In the genomic region with DNA sequence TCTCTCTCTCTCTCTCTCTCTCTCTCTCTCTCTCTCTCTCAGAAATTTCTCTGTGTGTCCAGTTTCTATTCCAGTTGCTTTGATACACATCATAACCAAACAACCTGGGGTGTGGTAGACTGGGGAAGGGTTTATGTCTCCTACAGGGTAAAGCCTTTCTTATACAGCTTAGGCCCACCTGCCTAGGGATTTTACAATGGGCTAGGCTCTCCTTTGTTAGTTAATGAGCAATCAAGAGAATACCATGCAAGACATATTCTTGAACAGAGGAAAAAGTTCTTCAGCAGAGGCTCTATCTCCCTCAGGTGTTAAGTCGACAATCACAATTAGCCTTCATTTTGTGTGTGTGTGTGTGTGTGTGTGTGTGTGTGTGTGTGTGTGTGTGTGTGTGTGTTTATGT, we compare ENCODE assay signal across 17 mouse cellular contexts.
"Had no signal": no experiment of that assay in that cellular context is flagged by ENCODE, and none has a peak within 500 bp of the region (broad histone marks: within the 10 kb centered on the region; RNA-seq: fewer than 3 reads in every experiment).

No protein-coding gene starts in this region.

- H3K27ac ChIP-seq: lung, embryonic 15.5 days; macrophage; midbrain, embryonic 12.5 days; midbrain, embryonic 15.5 days; neural tube, embryonic 12.5 days; stomach, embryonic 15.5 days; stomach, postnatal 0 days had no signal

- H3K4me1 ChIP-seq: midbrain, embryonic 12.5 days; midbrain, embryonic 15.5 days; neural tube, embryonic 12.5 days; stomach, embryonic 15.5 days had no signal

- ATAC-seq: liver, postnatal 0 days; lung, postnatal 0 days; midbrain, embryonic 15.5 days had no signal

- H3K4me3 ChIP-seq: lung, embryonic 15.5 days; megakaryocyte, embryonic 14.5 days; midbrain, embryonic 12.5 days; midbrain, embryonic 15.5 days; neural tube, embryonic 12.5 days; stomach, embryonic 15.5 days had no signal

- H3K4me2 ChIP-seq: lung, embryonic 15.5 days; midbrain, embryonic 12.5 days; midbrain, embryonic 15.5 days; neural tube, embryonic 12.5 days; stomach, embryonic 15.5 days had no signal

- DNase-seq: liver, postnatal 0 days; lung, adult 2 months; lung, postnatal 14 days; lung, postnatal 36 days; right cerebral cortex, postnatal 14 days; thymus, adult 2 months; thymus, postnatal 25 days; thymus, postnatal 4 days had no signal

- H3K9ac ChIP-seq: liver, postnatal 0 days; lung, embryonic 15.5 days; midbrain, embryonic 12.5 days; midbrain, embryonic 15.5 days; neural tube, embryonic 12.5 days; stomach, embryonic 15.5 days had no signal

- H3K27me3 ChIP-seq: lung, embryonic 15.5 days; megakaryocyte, embryonic 14.5 days; midbrain, embryonic 12.5 days; midbrain, embryonic 15.5 days; neural tube, embryonic 12.5 days; stomach, embryonic 15.5 days had no signal

- H3K9me3 ChIP-seq: lung, embryonic 15.5 days; midbrain, embryonic 12.5 days; midbrain, embryonic 15.5 days; neural tube, embryonic 12.5 days; stomach, embryonic 15.5 days had no signal

- H3K36me3 ChIP-seq: lung, embryonic 15.5 days; midbrain, embryonic 12.5 days; midbrain, embryonic 15.5 days; neural tube, embryonic 12.5 days; stomach, embryonic 15.5 days had no signal
